Mouse (Mus musculus) lung, embryonic 14.5 days (tissue): ENCODE results near the gene Pagr1a. TPM values are rescaled to one million over a fixed set of nuclear protein-coding genes. Genes with fewer than 3 reads are reported as not detected.

Source experiments
- ATAC-seq: fragments of 200-750 bp; cut with Nextera tagmentation; 2 replicates; pipeline ENCODE4 v1.8.0; 2017; ENCODE audit warnings: mild to moderate bottlenecking, moderate TSS enrichment, moderate library complexity; ENCODE audit not compliant: insufficient read depth
- DNase-seq: peaks from one replicate; pipeline ENCODE4 v3.0.0-alpha.2; 2015
- H3K27ac ChIP-seq: fragments of 300-500 bp; sonication (generic); 2 replicates; pipeline ENCODE4 v1.5.1; 2014; ENCODE audit warnings: low read depth, mild to moderate bottlenecking, moderate library complexity
- H3K27me3 ChIP-seq: fragments of 300-500 bp; sonication (generic); 2 replicates; pipeline ENCODE4 v1.6.1; 2014; ENCODE audit warnings: low read length, control low read depth; ENCODE audit not compliant: insufficient read depth
- H3K36me3 ChIP-seq: fragments of 300-500 bp; sonication (generic); 2 replicates; pipeline ENCODE4 v1.6.1; 2014; ENCODE audit warnings: control low read depth; ENCODE audit not compliant: insufficient read depth
- H3K4me1 ChIP-seq: fragments of 300-500 bp; sonication (generic); 2 replicates; pipeline ENCODE4 v1.6.1; 2014; ENCODE audit warnings: antibody characterized with exemption, control low read depth; ENCODE audit not compliant: insufficient read depth
- H3K4me2 ChIP-seq: fragments of 300-500 bp; sonication (generic); 2 replicates; pipeline ENCODE4 v1.6.1; 2014; ENCODE audit warnings: mild to moderate bottlenecking
- H3K4me3 ChIP-seq: fragments of 300-500 bp; sonication (generic); 2 replicates; pipeline ENCODE4 v1.5.1; 2014; ENCODE audit warnings: low read depth, low read length
- H3K9ac ChIP-seq: fragments of 300-500 bp; sonication (generic); 2 replicates; pipeline ENCODE4 v1.6.1; 2014
- H3K9me3 ChIP-seq: fragments of 300-500 bp; sonication (generic); 2 replicates; pipeline ENCODE4 v1.6.1; 2016; ENCODE audit warnings: low read depth, low read length, control low read depth
- CTCF ChIP-seq: IDR thresholded peaks from 2 replicates; pipeline ENCODE4 v1.5.1; 2016; ENCODE audit warnings: antibody characterized with exemption, low read depth
- WGBS: fragments of 180-500 bp; shearing (Covaris S2); extraction: QIAGEN DNeasy Blood & Tissue Kit; methylation state at CpG from one replicate; pipeline ENCODE4 v1.1.7; 2014; 5-methylcytosine and 5-hydroxymethylcytosine counted together
- microRNA-seq: library from miRNA; unstranded; fragments of <30 nt; microRNA quantifications from one replicate; pipeline ENCODE4, GENCODE M21; 2016; ENCODE audit warnings: borderline number of aligned reads
- polyA plus RNA-seq: library from polyadenylated mRNA; unstranded; fragments of >200 nt; fragmentation: Nextera tagmentation; extraction: Ambion mirVana; gene quantifications from 2 replicates; pipeline ENCODE4 v1.2.1, GENCODE M21; 2014

Pagr1a gene
- polyA plus RNA-seq, 1 experiment from 2014 or later: 44.5 TPM

DNA sequence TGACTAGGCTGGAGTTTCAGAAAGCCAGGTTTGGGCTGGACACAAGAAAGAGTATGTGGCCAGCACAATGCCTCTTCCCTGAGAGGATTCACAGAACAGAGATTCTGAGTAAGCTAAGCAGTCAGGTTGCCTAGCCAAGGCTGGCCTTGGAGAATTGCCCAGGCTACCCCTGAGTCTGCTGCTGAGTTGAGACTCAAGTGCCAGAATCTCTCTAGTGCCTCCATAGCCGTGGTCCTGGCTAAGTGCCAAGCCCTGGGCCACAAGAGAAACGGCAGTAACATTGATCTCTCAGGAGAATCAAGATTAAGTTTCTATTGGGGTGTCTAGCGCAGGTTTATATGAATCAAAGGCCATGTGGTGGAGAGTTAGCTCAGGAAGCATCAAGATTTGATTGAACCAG is 51.6 kb downstream of the Pagr1a start:
- no peak overlapping the region for H3K4me2 ChIP-seq
- WGBS: 48% methylated on average over 3 of the region's 3 CpGs
- no peaks in the 10 kb centered on the region for H3K9me3 ChIP-seq
- no peaks in the 10 kb centered on the region for H3K4me1 ChIP-seq
- no peak for TF ChIP-seq CTCF
- H3K27me3 ChIP-seq: peaks cover 22% of the 10 kb centered on the region
- H3K9ac ChIP-seq: no peak overlapping the region
- peak; percentile 30 for DNase-seq
- no peaks in the 10 kb centered on the region for H3K36me3 ChIP-seq
- H3K27ac ChIP-seq: no peak overlapping the region
- no peak overlapping the region for H3K4me3 ChIP-seq
- no peak for ATAC-seq

Small RNA genes within 50 kb of the gene (microRNA-seq; reads per million reads assigned to microRNA genes)
- gene Gm44343: not detected

Other genes with a start within 250 kb of the Pagr1a start
- gene Ypel3, start 240.4 kb downstream of the Pagr1a start, polyA plus RNA-seq: 87.8 and 91.2 TPM in 2 replicates
- 0.28 TPM in 1 of 2 replicates, not detected in the other for gene Tbx6, start 235.9 kb downstream of the Pagr1a start, polyA plus RNA-seq
- gene Ppp4c, start 224.9 kb downstream of the Pagr1a start, polyA plus RNA-seq: 278 and 300 TPM in 2 replicates
- gene Fam57b, start 219.7 kb downstream of the Pagr1a start, polyA plus RNA-seq: 0.17 and 0.88 TPM in 2 replicates
- gene 4930451I11Rik, start 185.7 kb downstream of the Pagr1a start, polyA plus RNA-seq: not detected in 2 replicates
- gene Doc2a, start 169.9 kb downstream of the Pagr1a start, polyA plus RNA-seq: 0.33 and 0.80 TPM in 2 replicates
- 19.9 and 26.7 TPM in 2 replicates for gene Hirip3, start 155.4 kb downstream of the Pagr1a start, polyA plus RNA-seq
- 92.9 and 99.7 TPM in 2 replicates for gene Ino80e, start 155.0 kb downstream of the Pagr1a start, polyA plus RNA-seq
- gene Taok2, start 132.6 kb downstream of the Pagr1a start, polyA plus RNA-seq: 34.8 and 40.1 TPM in 2 replicates
- 26.7 and 31.5 TPM in 2 replicates for gene Tmem219, start 94.4 kb downstream of the Pagr1a start, polyA plus RNA-seq
- 12.1 and 15.7 TPM in 2 replicates for gene Kctd13, start 88.5 kb downstream of the Pagr1a start, polyA plus RNA-seq
- gene Asphd1, start 67.8 kb downstream of the Pagr1a start, polyA plus RNA-seq: 0.39 TPM in 1 of 2 replicates, not detected in the other
- 0.68 and 1.1 TPM in 2 replicates for gene Sez6l2, start 66.8 kb downstream of the Pagr1a start, polyA plus RNA-seq
- gene Cdipt, start 41.4 kb downstream of the Pagr1a start, polyA plus RNA-seq: 86.1 and 92.8 TPM in 2 replicates
- 1.5 TPM in 2 replicates for gene Cdiptos, start 41.3 kb downstream of the Pagr1a start, polyA plus RNA-seq
- 7.7 and 8.0 TPM in 2 replicates for gene Mvp, start 2.7 kb downstream of the Pagr1a start, polyA plus RNA-seq
- gene Pagr1b, start 868 bp downstream of the Pagr1a start, polyA plus RNA-seq: 0.85 TPM in 1 of 2 replicates, not detected in the other
- 37.4 and 54.0 TPM in 2 replicates for gene Gm42742, start 3.7 kb upstream of the Pagr1a start, polyA plus RNA-seq
- gene Prrt2, start 3.9 kb upstream of the Pagr1a start, polyA plus RNA-seq: 4.7 and 5.9 TPM in 2 replicates
- 74.3 and 90.8 TPM in 2 replicates for gene Maz, start 9.7 kb upstream of the Pagr1a start, polyA plus RNA-seq
- 168 and 180 TPM in 2 replicates for gene Kif22, start 25.1 kb upstream of the Pagr1a start, polyA plus RNA-seq
- gene Zg16, start 70.0 kb upstream of the Pagr1a start, polyA plus RNA-seq: not detected in 2 replicates
- 6.3 and 6.5 TPM in 2 replicates for gene AI467606, start 74.0 kb upstream of the Pagr1a start, polyA plus RNA-seq
- 0.22 and 0.47 TPM in 2 replicates for gene Qprt, start 104.9 kb upstream of the Pagr1a start, polyA plus RNA-seq
- 0.20 TPM in 1 of 2 replicates, not detected in the other for gene Spn, start 120.5 kb upstream of the Pagr1a start, polyA plus RNA-seq
- 54.6 and 59.6 TPM in 2 replicates for gene Cd2bp2, start 178.7 kb upstream of the Pagr1a start, polyA plus RNA-seq
- 26.0 and 33.7 TPM in 2 replicates for gene Tbc1d10b, start 191.1 kb upstream of the Pagr1a start, polyA plus RNA-seq
- gene Mylpf, start 191.5 kb upstream of the Pagr1a start, polyA plus RNA-seq: 8.6 and 12.2 TPM in 2 replicates
- 21.2 and 24.3 TPM in 2 replicates for gene Zfp553, start 215.7 kb upstream of the Pagr1a start, polyA plus RNA-seq
- 20.1 and 20.3 TPM in 2 replicates for gene Sept1, start 215.8 kb upstream of the Pagr1a start, polyA plus RNA-seq
- 52.8 and 54.7 TPM in 2 replicates for gene Zfp771, start 226.9 kb upstream of the Pagr1a start, polyA plus RNA-seq
- 202 and 226 TPM in 2 replicates for gene Dctpp1, start 243.4 kb upstream of the Pagr1a start, polyA plus RNA-seq